Mouse (Mus musculus) embryonic fibroblast, embryonic 13.5 days (primary cell): ENCODE measurements around the gene Rfc4.

ENCODE experiments used
- CTCF ChIP-seq: IDR thresholded peaks from 2 replicates; pipeline ENCODE4 v1.5.1; 2011; ENCODE audit warnings: mild to moderate bottlenecking, control low read depth, low read length, moderate library complexity, borderline replicate concordance; ENCODE audit not compliant: insufficient read depth
- POLR2A ChIP-seq: IDR thresholded peaks from 2 replicates; pipeline ENCODE4 v1.6.1; 2011; ENCODE audit warnings: low read depth, mild to moderate bottlenecking, control low read depth, low read length, moderate library complexity

DNA sequence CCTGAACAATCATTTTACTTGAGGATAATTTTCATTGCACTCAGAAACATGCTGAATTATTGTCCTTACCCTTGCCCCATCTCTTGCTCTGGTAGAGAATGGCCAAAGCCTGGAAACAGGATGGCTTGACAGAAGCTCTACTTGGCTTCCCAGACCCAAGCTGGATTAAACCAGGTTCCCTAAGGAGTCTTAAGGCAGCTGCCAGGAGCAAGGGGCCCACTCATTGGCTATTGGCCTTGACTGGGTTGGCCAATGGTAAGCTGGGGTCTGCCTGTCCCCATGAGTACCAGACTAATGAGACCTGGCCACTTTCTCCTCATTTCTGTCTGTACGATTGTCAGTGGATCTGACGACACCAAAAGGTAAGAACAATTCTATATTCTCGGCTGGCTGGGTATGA is 18.7 kb upstream of the Rfc4 start, which contains the start of gene Adipoq:
- TF ChIP-seq CTCF (no peak), POLR2A (no peak)
